ENCODE assay signal across 13 mouse cellular contexts in the genomic region with DNA sequence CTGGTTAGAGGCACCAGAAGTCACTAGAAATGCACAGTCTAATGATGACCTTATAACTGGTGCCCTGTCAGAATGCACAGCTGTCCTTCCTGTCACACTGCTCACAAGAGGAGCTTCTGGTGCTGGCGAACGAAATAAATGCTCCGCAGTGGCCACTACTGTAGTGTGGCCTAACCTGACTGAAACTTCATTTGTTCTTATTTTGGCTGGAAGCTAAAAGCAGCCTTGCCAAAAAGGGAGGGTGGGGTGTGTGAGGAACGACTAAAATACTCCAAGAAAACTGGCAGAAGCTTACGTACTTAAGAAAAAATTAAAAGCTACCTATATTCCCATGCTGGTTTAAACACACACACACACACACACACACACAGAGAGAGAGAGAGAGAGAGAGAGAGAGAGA. TPM values are rescaled to one million over a fixed set of nuclear protein-coding genes. Genes with fewer than 3 reads are reported as not detected.
DNase-seq lines count a peak whose midpoint lies in the region; ATAC-seq and TF ChIP-seq lines count a peak whose summit lies in the region.
"Had no signal": no experiment of that assay in that cellular context is flagged by ENCODE, and none has a peak within 500 bp of the region (broad histone marks: within the 10 kb centered on the region; RNA-seq: fewer than 3 reads in every experiment).

No protein-coding gene starts in this region.

- 0 out of 2 replicates have a peak, but pooled peaks have one; percentile 47 for ATAC-seq in limb, embryonic 14.5 days (ENCODE audit: low FRiP score, low read depth)

- no peak for TF ChIP-seq POLR2A in limb, embryonic 14.5 days (IDR thresholded peaks at IDR 0.05; ENCODE audit: borderline replicate concordance, extremely low read depth, insufficient read depth, insufficient read length)

- H3K27ac ChIP-seq in heart, embryonic 10.5 days: no peak overlapping the region
- no peak overlapping the region for H3K27ac ChIP-seq in limb, embryonic 14.5 days (replicated peaks; ENCODE audit: low read depth, low read length)
- H3K27ac ChIP-seq in limb, embryonic 10.5 days: no peak overlapping the region
- H3K27ac ChIP-seq: kidney, embryonic 15.5 days; liver, embryonic 15.5 days had no signal

- no peaks in the 10 kb centered on the region for H3K9me3 ChIP-seq in heart, embryonic 10.5 days
- no peaks in the 10 kb centered on the region for H3K9me3 ChIP-seq in limb, embryonic 14.5 days (ENCODE audit: control insufficient read depth, low read length)
- no peaks in the 10 kb centered on the region for H3K9me3 ChIP-seq in limb, embryonic 10.5 days (replicated peaks)
- H3K9me3 ChIP-seq: kidney, embryonic 15.5 days; liver, embryonic 15.5 days; megakaryocyte, embryonic 14.5 days had no signal

- no peak overlapping the region for H3K4me2 ChIP-seq in limb, embryonic 14.5 days (replicated peaks; ENCODE audit: low read depth, low read length, severe bottlenecking)
- H3K4me2 ChIP-seq: kidney, embryonic 15.5 days; liver, embryonic 15.5 days had no signal

- peak; percentile 36 to 39 for DNase-seq in heart, adult 18-20 months
- DNase-seq in heart, embryonic 10.5 days (ENCODE audit: low spot score): no peak
- DNase-seq in limb, embryonic 14.5 days (ENCODE audit: low spot score): peak; percentile 8
- DNase-seq in limb, embryonic 10.5 days (ENCODE audit: low spot score): no peak
- DNase-seq in heart, postnatal 10 days: peak; percentile 41 to 45
- peak; percentile 15 for DNase-seq in right cerebral cortex, postnatal 14 days
- no peak for DNase-seq in thymus, postnatal 14 days
- no peak for DNase-seq in cerebellum, adult 11-12 months

- peaks cover 6% of the 10 kb centered on the region; the same call in 1 of the 2 replicates for H3K4me1 ChIP-seq in heart, embryonic 10.5 days
- 0 out of 2 replicates have a peak, but pooled peaks cover 3% of the 10 kb centered on the region for H3K4me1 ChIP-seq in limb, embryonic 14.5 days (ENCODE audit: control insufficient read depth, insufficient read depth, low read length)
- H3K4me1 ChIP-seq in limb, embryonic 10.5 days: no peaks in the 10 kb centered on the region
- H3K4me1 ChIP-seq: kidney, embryonic 15.5 days; liver, embryonic 15.5 days had no signal

- WGBS in heart, embryonic 10.5 days: 86% methylated on average over 5 of the region's 5 CpGs
- WGBS in limb, embryonic 14.5 days: 73% methylated on average over 5 of the region's 5 CpGs
- WGBS in limb, embryonic 10.5 days: 92% methylated on average over 5 of the region's 5 CpGs

- H3K36me3 ChIP-seq in heart, embryonic 10.5 days: peaks cover 18% of the 10 kb centered on the region
- peaks cover 15% of the 10 kb centered on the region for H3K36me3 ChIP-seq in limb, embryonic 14.5 days (ENCODE audit: control insufficient read depth, insufficient read depth, low read length)
- H3K36me3 ChIP-seq in limb, embryonic 10.5 days: peaks cover 28% of the 10 kb centered on the region

- no peak overlapping the region for H3K9ac ChIP-seq in limb, embryonic 14.5 days (ENCODE audit: low read depth, low read length, severe bottlenecking)
- H3K9ac ChIP-seq: kidney, embryonic 15.5 days; liver, embryonic 15.5 days had no signal

- intact Hi-C loops in heart, postnatal 10 days (cut with DNase I): no loop called here

- no peaks in the 10 kb centered on the region for H3K27me3 ChIP-seq in heart, embryonic 10.5 days (ENCODE audit: insufficient read depth, poor library complexity, severe bottlenecking)
- H3K27me3 ChIP-seq in limb, embryonic 14.5 days (ENCODE audit: control insufficient read depth, insufficient read depth, low read length): no peaks in the 10 kb centered on the region
- no peaks in the 10 kb centered on the region for H3K27me3 ChIP-seq in limb, embryonic 10.5 days (ENCODE audit: low read depth, poor library complexity, severe bottlenecking)
- H3K27me3 ChIP-seq: kidney, embryonic 15.5 days; liver, embryonic 15.5 days; megakaryocyte, embryonic 14.5 days had no signal

- no peak overlapping the region for H3K4me3 ChIP-seq in heart, embryonic 10.5 days
- no peak overlapping the region for H3K4me3 ChIP-seq in limb, embryonic 14.5 days (replicated peaks; ENCODE audit: low read length)
- H3K4me3 ChIP-seq in limb, embryonic 10.5 days: no peak overlapping the region
- H3K4me3 ChIP-seq: kidney, embryonic 15.5 days; liver, embryonic 15.5 days; megakaryocyte, embryonic 14.5 days had no signal

RNA-seq across cellular contexts. Expression of a gene that starts 53.4 kb away (rescaled TPM):
- total RNA-seq in heart, adult 18-20 months (2021): 10 to 100 TPM; 10.2 to 10.8 TPM
- 2.5 and 3.2 TPM in 2 replicates for polyA plus RNA-seq in heart, embryonic 10.5 days (2016; fragmentation: Nextera tagmentation; extraction: Ambion mirVana)
- 9.9 and 10.5 TPM in 2 replicates for polyA plus RNA-seq in limb, embryonic 14.5 days (2012; rRNA removed)
- polyA plus RNA-seq in limb, embryonic 14.5 days (2014; fragmentation: Nextera tagmentation; extraction: Ambion mirVana): 10.3 and 10.8 TPM in 2 replicates
- 4.2 and 4.6 TPM in 2 replicates for polyA plus RNA-seq in limb, embryonic 10.5 days (2016; fragmentation: Nextera tagmentation; extraction: Ambion mirVana)
- total RNA-seq in heart, postnatal 10 days (2021): 10 to 100 TPM; 16.2 to 17.9 TPM

RNA-seq across cellular contexts. Expression of a gene that starts 53.6 kb away (rescaled TPM):
- total RNA-seq in heart, adult 18-20 months (2021): not detected
- polyA plus RNA-seq in heart, embryonic 10.5 days (2016; fragmentation: Nextera tagmentation; extraction: Ambion mirVana): 0.89 TPM in 1 of 2 replicates, not detected in the other
- 1.0 and 2.8 TPM in 2 replicates for polyA plus RNA-seq in limb, embryonic 14.5 days (2012; rRNA removed)
- polyA plus RNA-seq in limb, embryonic 14.5 days (2014; fragmentation: Nextera tagmentation; extraction: Ambion mirVana): 2.1 and 2.2 TPM in 2 replicates
- polyA plus RNA-seq in limb, embryonic 10.5 days (2016; fragmentation: Nextera tagmentation; extraction: Ambion mirVana): 1.1 TPM in 1 of 2 replicates, not detected in the other
- 1 to 10 TPM; 1.1 to 2.5 TPM for total RNA-seq in heart, postnatal 10 days (2021)
- total RNA-seq: gastrocnemius, adult 18-20 months; hematopoietic stem cell, adult 5-6 weeks had no signal
- polyA plus RNA-seq: liver, embryonic 15.5 days had no signal

Comparison
In these comparisons a context has a peak if more than half of its experiments do, and no peak if none do; other contexts are left out.
1. DNase-seq: peak in heart, adult 18-20 months (2 of 2), limb, embryonic 14.5 days (single experiment), heart, postnatal 10 days (2 of 2) and right cerebral cortex, postnatal 14 days (single experiment); none in heart, embryonic 10.5 days (single experiment), limb, embryonic 10.5 days (single experiment), thymus, postnatal 14 days (single experiment) and cerebellum, adult 11-12 months (single experiment).